Mouse (Mus musculus) cerebellum, adult 2 months (tissue): ENCODE measurements around the gene Dntt. TPM values are rescaled to one million over a fixed set of nuclear protein-coding genes. Genes with fewer than 3 reads are reported as not detected.

Source experiments
- DNase-seq, 2 experiments: peaks; one replicate each; pipeline ENCODE4 v3.0.0; 2021
- H3K27ac ChIP-seq: fragments of 200-500 bp; 2 replicates; pipeline ENCODE4 v1.5.1; 2012; ENCODE audit warnings: low read length, control low read depth, inconsistent platforms; ENCODE audit not compliant: insufficient read depth
- H3K27me3 ChIP-seq: fragments of 200-500 bp; 2 replicates; pipeline ENCODE4 v1.6.1; 2012; ENCODE audit warnings: inconsistent platforms, mild to moderate bottlenecking, low read length, moderate library complexity; ENCODE audit not compliant: control insufficient read depth, insufficient read depth
- H3K4me1 ChIP-seq: fragments of 200-500 bp; 2 replicates; pipeline ENCODE4 v1.6.1; 2011; ENCODE audit warnings: low read length; ENCODE audit not compliant: control insufficient read depth, insufficient read depth
- H3K4me3 ChIP-seq: fragments of 200-500 bp; replicated peaks from 2 replicates; pipeline ENCODE3; 2011; ENCODE audit warnings: mild to moderate bottlenecking, low read depth, low read length, control low read depth; ENCODE audit not compliant: insufficient read depth
- CTCF ChIP-seq: fragments of 200-500 bp; IDR thresholded peaks from 2 replicates; pipeline ENCODE4 v1.5.1; 2011; ENCODE audit warnings: low read depth, mild to moderate bottlenecking, control low read depth, low read length, moderate library complexity, borderline replicate concordance; ENCODE audit not compliant: insufficient read depth
- POLR2A ChIP-seq: fragments of 200-500 bp; IDR thresholded peaks from 2 replicates; pipeline ENCODE4 v1.6.1; 2011; ENCODE audit warnings: low read length, control low read depth, borderline replicate concordance; ENCODE audit not compliant: insufficient read depth
- WGBS: fragments of 180-500 bp; shearing (Covaris S2); methylation state at CpG from one replicate; pipeline ENCODE4 v1.1.7; 2018; 5-methylcytosine and 5-hydroxymethylcytosine counted together
- polyA plus RNA-seq: library from polyadenylated mRNA; depleted of rRNA; stranded (reverse); fragments of >200 nt; gene quantifications from 2 replicates; pipeline ENCODE4 v1.2.3, GENCODE M21; 2012; rRNA removed

Dntt gene
- 0.05 TPM in 1 of 2 replicates, not detected in the other for polyA plus RNA-seq

- H3K27ac ChIP-seq: no peak within 1 kb of the TSS
- WGBS: 79% methylated on average over 6 of the region's 6 CpGs
These were observed at the start of gene Dntt for GRCm38 (mm10) chr19:41029219-41029618. Gene Dntt (plus strand): TSS chr19:41029275.

GRCm38 (mm10) chr19:40980671-40981070, 48.4 kb upstream of the Dntt start:
- no peak overlapping the region for H3K27ac ChIP-seq
- no peak overlapping the region for H3K4me3 ChIP-seq
- H3K4me1 ChIP-seq: no peaks in the 10 kb centered on the region
- DNase-seq: no peak
- no peaks in the 10 kb centered on the region for H3K27me3 ChIP-seq
- TF ChIP-seq POLR2A: no peak
- no peak for TF ChIP-seq CTCF
- 78% methylated on average over 5 of the region's 5 CpGs for WGBS

More at GRCm38 (mm10) chr19:41029219-41029618, at the start of gene Dntt:
- TF ChIP-seq POLR2A: no peak
- no peak for TF ChIP-seq CTCF
- Histone ChIP-seq H3K4me3 (no peak within 1 kb of the TSS), H3K27me3 (no peaks in the 10 kb centered on the region), H3K4me1 (no peaks in the 10 kb centered on the region; the same call in 1 of the 2 replicates)
- DNase-seq: no peak

- no peak for DNase-seq
- Histone ChIP-seq H3K4me1 (no peaks in the 10 kb centered on the region), H3K27ac (no peak overlapping the region), H3K4me3 (no peak overlapping the region), H3K27me3 (no peaks in the 10 kb centered on the region)
- no peak for TF ChIP-seq POLR2A
- no peak for TF ChIP-seq CTCF
- 100% methylated on average over 1 of the region's 1 CpGs for WGBS
These were observed 44.5 kb upstream of the Dntt start for GRCm38 (mm10) chr19:40984536-40984935.

GRCm38 (mm10) chr19:40988856-40989255, 40.2 kb upstream of the Dntt start:
- Histone ChIP-seq H3K27me3 (no peaks in the 10 kb centered on the region), H3K4me1 (no peaks in the 10 kb centered on the region), H3K27ac (no peak overlapping the region), H3K4me3 (no peak overlapping the region)
- DNase-seq: no peak
- 80% methylated on average over 5 of the region's 5 CpGs for WGBS
- no peak for TF ChIP-seq POLR2A
- TF ChIP-seq CTCF: no peak

- Histone ChIP-seq H3K4me1 (no peaks in the 10 kb centered on the region), H3K4me3 (no peak overlapping the region), H3K27me3 (no peaks in the 10 kb centered on the region), H3K27ac (no peak overlapping the region)
- whole genome bisulfite sequencing: 76% methylated on average over 9 of the region's 9 CpGs
- TF ChIP-seq CTCF: no peak
- no peak for TF ChIP-seq POLR2A
- DNase-seq: no peak
These were observed 39.0 kb upstream of the Dntt start for GRCm38 (mm10) chr19:40989961-40990600.

GRCm38 (mm10) chr19:40990781-40991343, 38.2 kb upstream of the Dntt start:
- no peak for DNase-seq
- TF ChIP-seq POLR2A (no peak), CTCF (no peak)
- WGBS: 85% methylated on average over 17 of the region's 17 CpGs
- H3K4me3 ChIP-seq: no peak overlapping the region
- no peaks in the 10 kb centered on the region for H3K4me1 ChIP-seq
- no peaks in the 10 kb centered on the region for H3K27me3 ChIP-seq
- H3K27ac ChIP-seq: no peak overlapping the region

GRCm38 (mm10) chr19:40991626-40992025, 37.4 kb upstream of the Dntt start:
- H3K27me3 ChIP-seq: no peaks in the 10 kb centered on the region
- no peak for DNase-seq
- TF ChIP-seq POLR2A (no peak), CTCF (no peak)
- no peaks in the 10 kb centered on the region; the same call in 1 of the 2 replicates for H3K4me1 ChIP-seq
- no peak overlapping the region for H3K4me3 ChIP-seq
- 74% methylated on average over 7 of the region's 7 CpGs for WGBS
- no peak overlapping the region for H3K27ac ChIP-seq

- WGBS: 70% methylated on average over 11 of the region's 11 CpGs
- Histone ChIP-seq H3K4me1 (no peaks in the 10 kb centered on the region; the same call in 1 of the 2 replicates), H3K27me3 (no peaks in the 10 kb centered on the region), H3K4me3 (no peak overlapping the region), H3K27ac (no peak overlapping the region)
- TF ChIP-seq POLR2A (no peak), CTCF (no peak)
- no peak for DNase-seq
These were observed 37.0 kb upstream of the Dntt start for GRCm38 (mm10) chr19:40992096-40992495.
